Mouse (Mus musculus): ENCODE measurements around the gene Epha1. TPM values are rescaled to one million over a fixed set of nuclear protein-coding genes. Genes with fewer than 3 reads are reported as not detected.

Epha1 gene
- polyA plus RNA-seq, 1 experiment from 2014 or later = 13.7 TPM

GRCm38 (mm10) chr6:42362497-42362896, 10.6 kb downstream of the Epha1 start:
- Histone ChIP-seq H3K4me1 (replicated peaks; ENCODE audit: control insufficient read depth, insufficient read depth, low read length) (no peaks in the 10 kb centered on the region), H3K9me3 (ENCODE audit: control insufficient read depth) (no peaks in the 10 kb centered on the region), H3K36me3 (ENCODE audit: control insufficient read depth, insufficient read depth) (peaks cover 69% of the 10 kb centered on the region), H3K27ac (ENCODE audit: low read depth, low read length) (no peak overlapping the region), H3K9ac (ENCODE audit: low read depth, low read length) (no peak overlapping the region), H3K4me2 (replicated peaks; ENCODE audit: low read depth) (no peak overlapping the region), H3K27me3 (replicated peaks; ENCODE audit: control insufficient read depth, insufficient read depth, low read length) (no peaks in the 10 kb centered on the region), H3K4me3 (ENCODE audit: low read depth, low read length) (no peak overlapping the region)
- no peak for ATAC-seq
- WGBS = 76% methylated on average over 1 of the region's 1 CpGs
- no peak for TF ChIP-seq CTCF (IDR thresholded peaks at IDR 0.05; ENCODE audit: low read depth)

GRCm38 (mm10) chr6:42362074-42362473, 11.0 kb downstream of the Epha1 start:
- TF ChIP-seq CTCF (IDR thresholded peaks at IDR 0.05; ENCODE audit: low read depth) = no peak
- ATAC-seq = no peak

GRCm38 (mm10) chr6:42361041-42361895, 11.8 kb downstream of the Epha1 start:
- Histone ChIP-seq H3K4me1 (replicated peaks; ENCODE audit: control insufficient read depth, insufficient read depth, low read length) (no peaks in the 10 kb centered on the region; the same call in 1 of the 2 replicates), H3K9me3 (ENCODE audit: control insufficient read depth) (no peaks in the 10 kb centered on the region), H3K36me3 (ENCODE audit: control insufficient read depth, insufficient read depth) (peaks cover 81% of the 10 kb centered on the region), H3K4me2 (replicated peaks; ENCODE audit: low read depth) (no peak overlapping the region), H3K27ac (ENCODE audit: low read depth, low read length) (no peak overlapping the region), H3K9ac (ENCODE audit: low read depth, low read length) (no peak overlapping the region), H3K4me3 (ENCODE audit: low read depth, low read length) (no peak overlapping the region), H3K27me3 (replicated peaks; ENCODE audit: control insufficient read depth, insufficient read depth, low read length) (no peaks in the 10 kb centered on the region)
- no peak for TF ChIP-seq CTCF (IDR thresholded peaks at IDR 0.05; ENCODE audit: low read depth)
- 87% methylated on average over 13 of the region's 13 CpGs for WGBS
- ATAC-seq = no peak

More at GRCm38 (mm10) chr6:42362074-42362473, 11.0 kb downstream of the Epha1 start:
- Histone ChIP-seq H3K4me2 (replicated peaks; ENCODE audit: low read depth) (no peak overlapping the region), H3K27ac (ENCODE audit: low read depth, low read length) (no peak overlapping the region), H3K9me3 (ENCODE audit: control insufficient read depth) (no peaks in the 10 kb centered on the region), H3K4me1 (replicated peaks; ENCODE audit: control insufficient read depth, insufficient read depth, low read length) (no peaks in the 10 kb centered on the region; the same call in 1 of the 2 replicates), H3K36me3 (ENCODE audit: control insufficient read depth, insufficient read depth) (peaks cover 73% of the 10 kb centered on the region), H3K4me3 (ENCODE audit: low read depth, low read length) (no peak overlapping the region), H3K27me3 (replicated peaks; ENCODE audit: control insufficient read depth, insufficient read depth, low read length) (no peaks in the 10 kb centered on the region), H3K9ac (ENCODE audit: low read depth, low read length) (no peak overlapping the region)
- WGBS = 90% methylated on average over 1 of the region's 1 CpGs

GRCm38 (mm10) chr6:42360231-42360840, 12.7 kb downstream of the Epha1 start:
- H3K36me3 ChIP-seq (ENCODE audit: control insufficient read depth, insufficient read depth) = peaks cover 90% of the 10 kb centered on the region
- H3K4me1 ChIP-seq (replicated peaks; ENCODE audit: control insufficient read depth, insufficient read depth, low read length) = no peaks in the 10 kb centered on the region; the same call in 1 of the 2 replicates
- ATAC-seq = no peak
- H3K9me3 ChIP-seq (ENCODE audit: control insufficient read depth) = no peaks in the 10 kb centered on the region
- no peak overlapping the region for H3K9ac ChIP-seq (ENCODE audit: low read depth, low read length)
- WGBS = 87% methylated on average over 6 of the region's 6 CpGs
- TF ChIP-seq CTCF (IDR thresholded peaks at IDR 0.05; ENCODE audit: low read depth) = no peak
- H3K4me3 ChIP-seq (ENCODE audit: low read depth, low read length) = no peak overlapping the region
- H3K27ac ChIP-seq (ENCODE audit: low read depth, low read length) = no peak overlapping the region
- H3K4me2 ChIP-seq (replicated peaks; ENCODE audit: low read depth) = no peak overlapping the region
- H3K27me3 ChIP-seq (replicated peaks; ENCODE audit: control insufficient read depth, insufficient read depth, low read length) = no peaks in the 10 kb centered on the region

DNA sequence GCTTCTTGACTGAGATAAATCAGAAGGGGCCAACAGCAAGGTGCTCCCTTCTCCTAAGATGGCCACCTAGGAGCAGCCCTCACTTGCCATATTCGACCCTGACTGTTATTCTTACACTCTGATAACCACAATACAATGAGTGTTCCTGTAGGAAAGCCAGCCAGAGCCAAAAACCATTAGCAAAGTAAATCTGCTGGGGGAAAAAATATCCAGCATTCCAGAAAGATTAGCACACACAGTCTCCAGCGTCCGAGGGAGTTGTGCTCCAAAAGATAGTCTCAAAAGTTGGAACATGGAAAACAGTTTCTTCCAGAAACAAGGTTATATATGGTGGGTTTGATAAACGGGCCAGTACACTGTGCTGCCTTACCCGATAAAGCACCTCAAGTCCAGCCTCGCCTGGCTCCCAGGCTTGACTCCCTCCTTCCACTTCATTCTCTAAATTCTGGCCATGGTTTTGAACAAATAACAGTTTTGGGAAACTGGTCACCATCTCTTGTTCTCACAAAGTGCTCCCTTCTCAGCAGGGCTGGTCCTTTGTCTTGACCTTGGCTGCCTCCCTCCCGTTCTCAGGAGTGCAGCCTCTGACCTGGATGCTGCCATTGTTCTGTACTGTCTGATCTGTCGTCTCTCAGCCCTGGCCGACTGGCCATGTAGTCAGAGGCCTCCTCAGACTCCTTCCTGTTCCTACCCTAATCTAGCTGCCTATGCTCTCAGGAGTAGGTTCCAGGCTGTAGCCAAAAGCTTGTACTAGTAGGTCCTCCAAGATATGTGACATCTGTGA, 13.5 kb downstream of the Epha1 start:
- TF ChIP-seq CTCF (IDR thresholded peaks at IDR 0.05; ENCODE audit: low read depth) = no peak
- no peak overlapping the region for H3K9ac ChIP-seq (ENCODE audit: low read depth, low read length)
- peak overlapping the region; percentile 1; the same call in 1 of the 2 replicates for H3K27ac ChIP-seq (ENCODE audit: low read depth, low read length)
- no peak overlapping the region for H3K4me2 ChIP-seq (replicated peaks; ENCODE audit: low read depth)
- no peaks in the 10 kb centered on the region; the same call in 1 of the 2 replicates for H3K4me1 ChIP-seq (replicated peaks; ENCODE audit: control insufficient read depth, insufficient read depth, low read length)
- H3K36me3 ChIP-seq (ENCODE audit: control insufficient read depth, insufficient read depth) = peaks cover 87% of the 10 kb centered on the region
- no peak for ATAC-seq
- 64% methylated on average over 9 of the region's 9 CpGs for WGBS
- no peaks in the 10 kb centered on the region for H3K27me3 ChIP-seq (replicated peaks; ENCODE audit: control insufficient read depth, insufficient read depth, low read length)
- H3K9me3 ChIP-seq (ENCODE audit: control insufficient read depth) = no peaks in the 10 kb centered on the region
- H3K4me3 ChIP-seq (ENCODE audit: low read depth, low read length) = no peak overlapping the region

- no peaks in the 10 kb centered on the region for H3K27me3 ChIP-seq (replicated peaks; ENCODE audit: control insufficient read depth, insufficient read depth, low read length)
- no peaks in the 10 kb centered on the region for H3K9me3 ChIP-seq (ENCODE audit: control insufficient read depth)
- 92% methylated on average over 12 of the region's 12 CpGs for WGBS
- peak overlapping the region; percentile 1; the same call in 1 of the 2 replicates for H3K27ac ChIP-seq (ENCODE audit: low read depth, low read length)
- no peak overlapping the region for H3K4me2 ChIP-seq (replicated peaks; ENCODE audit: low read depth)
- ATAC-seq = no peak
- H3K36me3 ChIP-seq (ENCODE audit: control insufficient read depth, insufficient read depth) = peaks cover 80% of the 10 kb centered on the region
- no peaks in the 10 kb centered on the region; the same call in 1 of the 2 replicates for H3K4me1 ChIP-seq (replicated peaks; ENCODE audit: control insufficient read depth, insufficient read depth, low read length)
- no peak for TF ChIP-seq CTCF (IDR thresholded peaks at IDR 0.05; ENCODE audit: low read depth)
- H3K4me3 ChIP-seq (ENCODE audit: low read depth, low read length) = no peak overlapping the region
- H3K9ac ChIP-seq (ENCODE audit: low read depth, low read length) = no peak overlapping the region
These were observed 14.2 kb downstream of the Epha1 start for GRCm38 (mm10) chr6:42358901-42359300.
